21 mouse cellular contexts compared by ENCODE assay signal in the genomic region with DNA sequence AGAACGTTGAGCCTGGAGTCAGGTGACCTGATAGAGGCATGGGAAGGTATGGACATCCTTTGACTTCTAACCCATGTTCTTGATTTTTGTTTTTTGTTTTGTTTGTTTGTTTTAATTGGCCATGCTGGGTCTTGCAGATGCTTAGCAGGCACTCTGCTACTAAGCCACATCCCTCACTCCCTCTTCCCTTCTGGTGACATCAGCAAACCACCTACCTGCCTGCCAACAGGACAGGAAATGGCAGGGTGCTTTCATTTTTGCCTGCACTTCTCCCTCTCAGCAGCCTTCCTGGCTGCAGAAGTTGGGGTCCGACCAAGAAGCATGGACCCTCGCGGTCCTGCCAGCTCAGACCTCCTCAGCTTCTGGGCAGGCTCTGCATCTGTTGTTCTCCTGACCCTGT. TPM values are rescaled to one million over a fixed set of nuclear protein-coding genes. Genes with fewer than 3 reads are reported as not detected.
A peak's percentile ranks its signal among the peaks of the same experiment; 100 is the strongest.
DNase-seq lines count a peak whose midpoint lies in the region; ATAC-seq lines count a peak whose summit lies in the region.
"Had no signal": no experiment of that assay in that cellular context is flagged by ENCODE, and none has a peak within 500 bp of the region (broad histone marks: within the 10 kb centered on the region; RNA-seq: fewer than 3 reads in every experiment).

No protein-coding gene starts in this region.

- H3K36me3 ChIP-seq in hindbrain, embryonic 10.5 days: no peaks in the 10 kb centered on the region
- H3K36me3 ChIP-seq: embryonic facial prominence, embryonic 10.5 days; embryonic facial prominence, embryonic 12.5 days; forebrain, embryonic 15.5 days; G1E had no signal

- DNase-seq in CD4-positive, CD25-positive, alpha-beta regulatory T cell, adult 2 months (ENCODE audit: low read depth, low spot score): peak; percentile 22
- no peak for DNase-seq in hindbrain, embryonic 10.5 days (ENCODE audit: low spot score)
- DNase-seq: adrenal gland, adult 2 months; adrenal gland, postnatal 10 days; adrenal gland, postnatal 25 days; B cell, adult 2 months; cerebellum, adult 11-12 months; cerebellum, adult 2 months; cerebellum, adult 9-10 months; cerebellum, postnatal 10 days; cerebellum, postnatal 25 days; forebrain, postnatal 0 days had no signal

- WGBS in hindbrain, embryonic 10.5 days: 89% methylated on average over 4 of the region's 4 CpGs

- H3K27ac ChIP-seq in hindbrain, embryonic 10.5 days: no peak overlapping the region
- H3K27ac ChIP-seq: embryonic facial prominence, embryonic 10.5 days; embryonic facial prominence, embryonic 12.5 days; forebrain, embryonic 13.5 days; forebrain, embryonic 15.5 days had no signal

- no peak overlapping the region for H3K4me3 ChIP-seq in hindbrain, embryonic 10.5 days
- H3K4me3 ChIP-seq: embryonic facial prominence, embryonic 10.5 days; embryonic facial prominence, embryonic 12.5 days; forebrain, embryonic 13.5 days; forebrain, embryonic 15.5 days had no signal

- peak; percentile 46 for ATAC-seq in activated CD4-positive, CD25-positive, alpha-beta regulatory T cell, adult 4 months
- peak; percentile 58 for ATAC-seq in inflammation-experienced regulatory T-cells, adult 6 months
- ATAC-seq in cerebellum, adult (ENCODE audit: insufficient number of reproducible peaks, low FRiP score, low TSS enrichment): no peak
- ATAC-seq: forebrain, embryonic 13.5 days; forebrain, embryonic 15.5 days; forebrain, postnatal 0 days; Patski had no signal

- peaks cover 54% of the 10 kb centered on the region for H3K4me1 ChIP-seq in hindbrain, embryonic 10.5 days (replicated peaks)

- no peaks in the 10 kb centered on the region for H3K9me3 ChIP-seq in hindbrain, embryonic 10.5 days
- H3K9me3 ChIP-seq: embryonic facial prominence, embryonic 10.5 days; embryonic facial prominence, embryonic 12.5 days; forebrain, embryonic 13.5 days; forebrain, embryonic 15.5 days; G1E had no signal

- peaks cover 45% of the 10 kb centered on the region for H3K27me3 ChIP-seq in hindbrain, embryonic 10.5 days (ENCODE audit: insufficient read depth, poor library complexity, severe bottlenecking)
- H3K27me3 ChIP-seq: forebrain, embryonic 15.5 days; Patski had no signal

RNA-seq across cellular contexts. Expression of a gene that starts 14.6 kb away (rescaled TPM):
- not detected for polyA plus RNA-seq in activated CD4-positive, CD25-positive, alpha-beta regulatory T cell, adult 4 months (2017; shearing (Covaris generic))
- not detected for polyA plus RNA-seq in inflammation-experienced regulatory T-cells, adult 6 months (2017; shearing (Covaris generic))
- 4.4 and 11.5 TPM in 2 replicates for polyA plus RNA-seq in hindbrain, embryonic 10.5 days (2016; fragmentation: Nextera tagmentation; extraction: Ambion mirVana)
- polyA plus RNA-seq: G1E had no signal

RNA-seq across cellular contexts. Expression of a gene that starts 36.2 kb away (rescaled TPM):
- 1 to 10 TPM; 1.6 to 1.9 TPM for polyA plus RNA-seq in activated CD4-positive, CD25-positive, alpha-beta regulatory T cell, adult 4 months (2017; shearing (Covaris generic))
- polyA plus RNA-seq in inflammation-experienced regulatory T-cells, adult 6 months (2017; shearing (Covaris generic)): 1 to 10 TPM in 1 of 3 experiments, under 1 TPM in 2; 0.56 to 8.2 (median 0.61) TPM
- polyA plus RNA-seq in hindbrain, embryonic 10.5 days (2016; fragmentation: Nextera tagmentation; extraction: Ambion mirVana): 11.6 and 12.2 TPM in 2 replicates
